Mouse (Mus musculus): ENCODE results near the gene Syngr3.

The Syngr3 gene

DNA sequence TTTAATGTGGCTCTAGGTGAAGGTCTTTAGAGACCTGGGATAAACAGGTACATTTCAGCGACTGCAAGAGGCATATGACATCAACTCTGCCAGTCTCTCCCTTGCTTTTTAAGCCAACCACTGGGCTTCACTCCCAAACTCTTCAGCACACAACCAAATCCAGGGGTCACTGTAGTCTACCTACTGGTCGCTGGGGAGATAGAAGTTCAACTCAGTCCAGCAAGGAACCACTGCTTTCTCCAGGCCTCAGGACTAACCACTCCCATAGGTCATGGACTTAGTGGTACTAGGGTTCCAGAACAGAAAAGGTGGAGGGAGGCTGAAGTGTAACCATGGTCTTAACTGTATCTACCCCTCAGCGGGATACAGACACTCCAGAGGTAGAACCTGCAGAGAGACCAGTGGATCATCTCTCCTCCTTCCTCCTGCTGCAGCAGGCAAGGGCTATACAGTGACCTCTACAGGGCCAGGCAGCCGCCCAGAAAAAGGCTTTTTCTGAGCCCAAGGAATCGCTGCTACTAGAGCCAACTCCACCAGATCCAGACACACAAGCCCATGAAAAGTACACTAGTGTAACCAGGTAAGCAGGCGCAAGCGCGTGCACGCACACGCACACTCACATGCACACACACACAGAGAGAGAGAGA, 40.9 kb downstream of the Syngr3 start:
- ATAC-seq (ENCODE audit: insufficient number of reproducible peaks, low FRiP score, low TSS enrichment), result no peak

DNA sequence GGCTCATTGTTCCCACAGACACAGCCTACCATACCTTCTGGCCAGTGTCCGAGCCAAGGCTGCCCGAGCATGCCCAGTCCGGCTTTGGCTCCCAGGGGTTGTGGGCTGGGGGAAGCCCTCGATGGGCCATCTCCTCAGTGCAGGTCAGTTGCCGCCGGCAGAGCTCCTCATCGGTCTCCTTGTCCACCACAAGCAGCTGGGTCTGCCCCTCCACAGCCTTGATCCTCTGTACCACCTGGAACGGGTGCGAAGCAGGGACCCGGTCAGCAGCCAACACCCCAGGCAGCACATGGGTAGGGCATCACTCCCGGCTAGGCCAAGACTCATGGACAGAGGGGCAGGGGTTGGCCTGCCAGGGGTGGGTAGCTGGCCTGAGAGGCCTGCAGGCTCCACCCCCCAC, 42.3 kb downstream of the Syngr3 start:
- ATAC-seq (ENCODE audit: insufficient number of reproducible peaks, low FRiP score, low TSS enrichment), result no peak

DNA sequence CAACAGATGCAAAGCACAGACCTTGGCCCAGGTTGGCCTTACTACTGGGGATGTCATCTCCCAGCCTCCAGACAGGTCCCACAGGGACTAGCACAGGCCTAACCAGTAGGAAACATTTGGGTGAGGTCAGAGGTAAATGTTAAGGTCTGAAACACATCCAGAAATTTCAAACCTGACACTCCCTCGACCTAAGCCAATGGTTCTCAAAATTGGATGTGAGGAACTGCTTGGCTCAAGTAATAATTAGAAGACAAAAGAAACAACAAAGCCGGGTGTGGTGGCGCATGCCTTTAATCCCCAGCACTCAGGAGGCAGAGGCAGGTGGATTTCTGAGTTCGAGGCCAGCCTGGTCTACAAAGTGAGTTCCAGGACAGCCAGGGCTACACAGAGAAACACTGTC, 43.4 kb downstream of the Syngr3 start:
- no peak for ATAC-seq (ENCODE audit: insufficient number of reproducible peaks, low FRiP score, low TSS enrichment)

DNA sequence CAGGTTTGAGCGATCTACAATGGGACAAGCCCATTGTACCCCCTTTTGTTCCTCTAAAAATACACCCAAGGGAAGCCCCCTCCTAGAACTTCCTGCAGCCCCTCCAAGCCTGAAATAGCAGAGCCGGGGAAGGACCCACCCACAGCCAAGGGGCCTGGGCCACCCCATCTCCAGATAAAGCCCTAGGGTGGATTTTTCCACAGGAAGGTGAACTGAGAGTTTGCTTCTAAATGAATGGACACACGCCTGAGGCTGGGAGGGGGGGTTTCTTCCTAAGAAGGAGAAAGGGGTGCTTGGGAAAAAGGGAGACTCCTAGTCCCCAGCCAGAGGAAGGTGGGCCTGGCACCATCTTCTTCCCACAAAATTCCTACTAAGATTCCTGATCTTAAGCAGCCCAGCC, 43.8 kb downstream of the Syngr3 start:
- no peak for ATAC-seq (ENCODE audit: insufficient number of reproducible peaks, low FRiP score, low TSS enrichment)

DNA sequence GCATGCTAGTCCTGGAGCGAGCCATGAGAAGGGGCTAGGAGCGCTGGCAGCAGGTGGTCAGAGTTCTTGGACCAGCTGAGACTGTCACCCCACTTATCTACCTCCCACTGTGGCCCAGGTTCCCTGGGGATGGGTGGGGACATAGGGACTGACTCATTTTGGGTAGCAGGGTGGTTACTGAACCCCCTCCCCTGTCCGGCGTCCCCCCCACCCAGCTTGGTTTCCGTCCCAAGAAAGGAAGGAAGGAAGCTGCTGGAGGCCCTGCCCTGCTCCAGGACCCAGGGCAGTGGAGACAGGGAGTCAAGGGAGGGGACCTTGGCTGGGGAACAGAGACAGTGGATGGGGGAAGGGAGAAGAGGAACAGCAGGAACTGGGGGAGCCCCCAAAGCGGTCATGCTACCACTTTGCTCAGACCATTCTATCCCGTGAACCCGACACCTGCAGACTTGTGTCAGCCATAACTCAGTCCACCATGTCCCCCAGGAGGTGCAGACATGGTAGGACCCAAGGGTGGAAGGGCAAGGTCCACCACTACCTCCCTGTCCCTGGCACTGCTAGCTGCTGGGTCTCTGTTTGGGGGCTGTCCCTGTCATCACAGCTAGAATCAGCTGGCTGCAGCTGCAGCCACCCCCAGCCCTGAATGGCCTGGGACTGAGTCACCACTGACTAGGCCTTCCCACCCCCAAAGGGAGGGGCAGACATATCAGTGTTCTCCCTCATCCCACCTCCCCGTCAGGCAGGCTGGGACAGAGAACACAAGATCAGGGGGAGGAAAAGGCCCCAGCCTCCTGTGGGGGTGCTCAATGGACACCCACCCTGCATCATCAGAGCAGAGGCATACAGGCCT, 44.7 kb downstream of the Syngr3 start:
- ATAC-seq (ENCODE audit: insufficient number of reproducible peaks, low FRiP score, low TSS enrichment), result no peak

DNA sequence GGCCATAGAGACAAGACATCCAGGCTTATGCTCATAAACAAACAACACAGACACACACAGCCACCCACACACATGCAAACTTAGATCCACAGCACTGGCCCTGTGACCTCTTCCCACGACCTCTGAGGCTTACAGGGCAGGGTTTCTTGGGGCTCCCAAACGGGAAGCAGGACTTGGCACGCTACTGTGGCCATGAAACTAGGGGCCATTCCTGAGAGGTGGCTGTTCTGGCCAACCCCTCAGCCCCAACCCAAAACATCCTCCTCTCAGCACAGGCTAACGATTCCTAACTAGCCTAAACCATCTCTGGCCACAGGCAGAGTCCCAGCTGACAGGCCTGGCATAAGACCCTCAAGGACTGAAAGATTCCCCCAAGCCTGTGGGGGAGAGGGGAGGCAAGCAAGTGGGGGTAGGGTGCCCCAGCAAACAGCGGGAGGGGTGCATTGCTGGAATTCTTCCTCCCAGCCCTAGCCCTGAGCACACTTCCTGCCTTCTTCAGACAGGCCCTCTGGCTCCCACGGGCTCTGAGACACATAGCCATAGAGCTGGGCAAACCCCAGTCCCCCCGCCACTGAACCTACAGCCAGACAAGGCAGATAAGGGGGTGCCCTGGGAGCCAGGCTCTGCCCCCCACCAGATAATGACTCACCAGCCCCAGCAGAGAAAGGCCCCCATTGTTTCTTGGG, 45.6 kb downstream of the Syngr3 start:
- no peak for ATAC-seq (ENCODE audit: insufficient number of reproducible peaks, low FRiP score, low TSS enrichment)

DNA sequence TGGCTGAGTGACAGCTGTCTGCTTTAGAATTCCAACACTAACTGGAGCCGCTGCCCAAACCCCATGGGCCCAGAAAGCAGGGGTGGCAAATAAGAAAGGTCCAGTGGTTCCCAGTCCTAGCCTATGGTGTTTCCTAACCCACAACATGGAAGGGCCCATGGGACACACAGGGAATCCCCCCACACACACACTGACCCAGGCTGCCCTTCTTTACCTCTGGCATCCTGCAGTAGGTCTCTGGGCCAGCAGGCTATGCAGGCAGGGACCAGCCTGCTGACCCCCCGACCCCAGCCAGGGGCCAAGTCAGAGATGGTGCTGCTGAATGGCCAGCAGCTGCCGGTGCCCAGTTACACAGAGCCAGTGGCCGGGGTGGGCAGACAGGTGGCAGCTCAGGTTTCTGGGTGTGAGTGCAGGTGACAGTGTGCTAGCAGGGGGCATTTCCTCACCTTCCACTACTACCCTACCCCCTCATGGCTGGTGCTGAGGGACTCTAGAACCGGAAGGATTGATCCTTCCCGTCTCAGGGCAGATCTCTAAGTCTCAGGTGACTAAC, 46.9 kb downstream of the Syngr3 start:
- no peak for ATAC-seq (ENCODE audit: insufficient number of reproducible peaks, low FRiP score, low TSS enrichment)

DNA sequence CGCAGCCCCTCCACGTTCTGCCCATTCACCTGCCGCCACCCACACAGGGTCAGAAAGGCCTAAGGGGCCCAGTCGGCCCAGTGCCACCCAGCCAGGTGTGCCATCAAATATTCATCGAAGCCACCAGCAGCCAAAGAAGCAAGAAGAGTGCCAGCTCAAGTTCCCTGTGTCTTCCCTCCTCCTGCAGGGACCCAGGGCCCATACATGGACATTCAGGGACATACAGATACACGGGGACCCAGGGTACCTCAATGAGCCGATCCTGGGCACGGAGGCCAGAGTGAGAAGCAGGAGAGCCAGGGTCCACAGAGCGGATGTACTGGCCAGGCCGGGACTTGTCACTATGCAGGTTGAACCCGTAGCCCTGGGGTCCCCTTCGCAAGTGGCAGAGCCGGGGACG, 47.8 kb downstream of the Syngr3 start:
- ATAC-seq (ENCODE audit: insufficient number of reproducible peaks, low FRiP score, low TSS enrichment), result no peak

DNA sequence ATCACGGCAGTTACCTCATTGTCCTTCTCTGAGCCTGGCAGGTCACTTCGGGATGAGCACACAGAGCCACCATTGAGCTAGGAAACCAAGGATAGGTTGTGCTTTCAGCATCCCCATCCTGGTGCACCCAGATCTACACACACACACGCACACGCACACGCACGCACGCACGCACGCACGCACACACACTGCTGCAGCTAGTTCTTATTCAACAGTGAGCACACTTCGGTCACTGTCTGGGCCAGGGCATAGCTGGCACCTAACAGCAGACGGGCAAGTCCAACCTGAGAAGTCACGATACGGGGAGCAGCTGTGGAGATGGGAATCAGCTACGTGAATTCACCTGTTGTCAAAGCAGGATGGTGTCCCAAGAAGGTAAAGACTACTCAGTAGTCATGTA, 49.2 kb downstream of the Syngr3 start:
- ATAC-seq (ENCODE audit: insufficient number of reproducible peaks, low FRiP score, low TSS enrichment), result no peak

DNA sequence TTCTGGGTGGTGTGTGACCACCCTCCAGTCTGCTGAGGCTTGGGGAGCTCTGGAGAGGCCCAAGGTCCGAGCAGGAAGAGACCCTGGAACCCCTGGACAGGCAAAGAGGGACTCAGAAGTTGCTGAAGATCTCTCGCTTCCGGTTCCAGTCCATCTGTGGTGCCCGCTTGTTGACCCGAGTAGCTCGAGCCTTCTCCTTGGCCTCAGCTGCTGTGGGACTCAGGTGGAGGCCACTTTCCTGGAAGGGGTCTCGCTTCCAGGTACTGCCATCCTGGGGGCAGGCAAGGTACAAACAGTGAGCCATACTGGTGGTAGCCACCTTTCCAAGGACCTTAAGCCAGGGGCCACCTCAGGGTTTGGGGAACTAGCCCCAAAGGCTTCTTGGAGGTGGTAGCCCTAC, 49.6 kb downstream of the Syngr3 start:
- ATAC-seq (ENCODE audit: insufficient number of reproducible peaks, low FRiP score, low TSS enrichment), result no peak

DNA sequence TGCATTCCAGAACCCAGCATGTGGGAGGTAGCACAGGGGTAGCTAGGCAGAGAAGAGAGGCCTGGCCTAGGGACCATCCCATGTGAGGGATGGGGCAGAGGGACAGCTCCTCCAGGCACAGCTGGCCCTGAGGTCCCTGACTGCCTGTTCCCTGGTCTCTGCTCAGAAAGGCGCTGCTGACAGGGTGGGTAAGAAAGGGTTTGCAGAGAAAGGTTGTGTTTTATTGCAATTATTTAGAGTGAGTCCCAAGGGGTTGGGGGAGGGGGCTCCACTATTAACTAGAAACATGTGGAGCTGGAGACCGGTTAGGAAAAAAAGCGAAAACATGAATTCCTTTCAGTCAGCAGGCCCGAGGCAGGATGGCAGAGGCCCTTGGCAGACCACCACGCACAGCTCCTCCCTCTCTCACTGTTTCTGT, 50.2 kb downstream of the Syngr3 start:
- no peak for ATAC-seq (ENCODE audit: insufficient number of reproducible peaks, low FRiP score, low TSS enrichment)

DNA sequence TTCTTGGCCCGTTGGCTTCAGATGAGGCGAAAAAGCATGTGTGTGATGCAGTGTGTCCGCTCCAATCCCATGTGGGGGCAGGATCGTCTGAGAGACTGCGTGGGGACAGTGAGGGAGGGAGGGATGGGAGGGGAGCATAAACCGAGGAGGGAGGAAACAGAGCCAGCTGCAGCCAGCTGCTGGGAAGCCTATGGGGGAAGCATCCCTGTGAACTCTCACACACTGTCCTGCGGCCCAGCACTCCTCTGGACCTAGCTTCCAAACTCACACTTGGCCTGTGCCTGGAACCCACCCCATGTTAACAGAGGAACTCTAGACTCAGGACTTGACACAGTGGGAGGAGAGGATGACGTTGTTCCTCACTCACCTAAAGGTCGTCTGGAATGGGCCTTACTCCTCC, 50.9 kb downstream of the Syngr3 start:
- no peak for ATAC-seq (ENCODE audit: insufficient number of reproducible peaks, low FRiP score, low TSS enrichment)

DNA sequence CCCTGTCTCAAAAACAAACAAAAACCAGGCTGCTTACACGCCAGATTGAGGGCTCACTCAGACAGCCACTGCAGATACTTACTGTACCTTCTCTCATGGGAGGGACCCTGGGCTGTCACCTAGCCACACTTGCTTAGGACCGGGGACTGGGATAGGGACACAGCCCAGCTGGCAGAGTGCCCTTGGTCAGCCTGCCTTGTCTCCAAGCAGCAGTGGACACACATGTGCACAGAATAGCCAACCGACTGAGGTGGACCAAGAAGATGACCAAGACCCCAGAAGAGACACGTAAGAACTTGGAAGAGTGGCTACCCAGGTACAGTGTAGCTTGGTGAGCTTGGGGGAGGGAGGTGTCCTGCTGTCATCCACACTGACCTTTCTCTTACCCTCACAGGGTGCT, 51.5 kb downstream of the Syngr3 start:
- no peak for ATAC-seq (ENCODE audit: insufficient number of reproducible peaks, low FRiP score, low TSS enrichment)

DNA sequence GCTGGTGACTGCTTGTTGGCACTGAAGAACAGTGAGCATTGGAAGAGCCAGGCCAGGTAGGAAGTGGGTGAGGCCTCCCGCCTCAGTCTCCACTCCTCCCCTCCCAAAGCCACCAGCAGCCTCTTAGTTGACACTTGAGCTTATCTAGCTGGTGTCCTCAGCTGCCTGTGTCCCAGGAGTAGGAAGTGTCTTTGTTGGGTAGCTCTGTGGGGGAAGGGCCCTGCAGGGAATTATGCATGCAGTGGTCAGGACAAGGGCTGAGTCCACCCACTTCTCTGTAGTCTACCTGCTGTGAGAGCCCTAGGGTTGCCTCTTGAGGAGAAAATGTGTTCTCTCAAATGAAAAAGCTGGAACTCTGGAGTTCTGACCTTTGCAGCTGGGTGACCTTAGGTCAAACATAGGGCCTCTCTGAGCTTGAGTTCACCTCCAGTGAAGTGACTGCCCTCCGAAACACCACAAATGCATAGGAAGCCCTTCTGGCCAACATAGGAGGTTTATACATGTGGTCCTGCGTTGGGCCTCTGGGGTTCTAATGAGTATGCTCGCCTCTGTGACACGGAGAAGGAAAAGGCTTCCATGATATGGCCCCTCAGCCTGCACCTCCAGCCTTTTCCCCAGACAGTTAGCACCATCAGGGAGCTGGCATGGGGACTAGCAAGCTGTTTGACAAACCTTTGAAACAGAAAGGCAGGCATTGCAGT, 52.8 kb downstream of the Syngr3 start:
- no peak for ATAC-seq (ENCODE audit: insufficient number of reproducible peaks, low FRiP score, low TSS enrichment)

DNA sequence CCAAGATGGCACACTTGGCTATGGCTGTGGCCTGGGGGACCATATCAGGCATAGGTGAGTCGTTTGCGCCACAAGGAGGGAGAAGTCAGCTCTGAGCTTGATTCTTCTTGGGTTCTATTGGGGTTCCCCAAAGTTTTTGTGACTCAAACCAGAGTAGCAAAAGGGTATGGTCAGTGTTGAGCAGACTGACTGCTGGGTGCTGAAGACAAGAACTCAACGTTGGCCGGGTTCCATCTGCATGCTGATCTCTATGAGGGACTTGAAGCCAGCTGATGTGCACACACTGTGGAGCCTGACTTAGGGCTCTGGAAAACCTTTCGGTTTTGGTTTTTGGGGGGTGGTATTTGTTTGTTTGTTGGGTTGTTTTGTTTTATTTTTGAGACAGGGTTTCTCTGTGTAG, 54.1 kb downstream of the Syngr3 start:
- no peak for ATAC-seq (ENCODE audit: insufficient number of reproducible peaks, low FRiP score, low TSS enrichment)

Measured in cerebellum, adult (tissue).